Mouse (Mus musculus) CH12.LX (cell line): Measurements from ENCODE around the gene 1700042G07Rik. TPM values are rescaled to one million over a fixed set of nuclear protein-coding genes. Genes with fewer than 3 reads are reported as not detected.

Experiments
- DNase-seq: peaks from one replicate; pipeline ENCODE4 v3.0.0-alpha.2; 2013; ENCODE audit errors: extremely low read depth
- H3K27ac ChIP-seq: 2 replicates; pipeline ENCODE4 v1.5.1; 2012; ENCODE audit warnings: low read depth, mild to moderate bottlenecking, control low read depth, moderate library complexity; ENCODE audit not compliant: insufficient read depth
- H3K27me3 ChIP-seq: replicated peaks from 2 replicates; pipeline ENCODE3; 2012; ENCODE audit warnings: inconsistent platforms
- H3K36me3 ChIP-seq, 2 experiments: replicated peaks in 1 of 2; 2 replicates each; pipeline versions ENCODE3 to v1.6.1; 2012; ENCODE audit warnings: inconsistent platforms in 1 of 2, low read length in 1 of 2, mild to moderate bottlenecking in 1 of 2, mixed read lengths in 1 of 2, moderate library complexity in 1 of 2; ENCODE audit not compliant: control insufficient read depth in 1 of 2, insufficient read depth in 1 of 2
- H3K4me1 ChIP-seq, 2 experiments: 2 replicates each; pipeline ENCODE4 v1.6.1; 2012; ENCODE audit warnings: inconsistent platforms in 1 of 2, moderate library complexity in 1 of 2; ENCODE audit not compliant: insufficient read depth in 2 of 2, control insufficient read depth in 1 of 2
- H3K4me2 ChIP-seq: 2 replicates; pipeline ENCODE4 v1.6.1; 2012; ENCODE audit warnings: low read depth, mild to moderate bottlenecking, control low read depth; ENCODE audit not compliant: poor library complexity, insufficient read depth, severe bottlenecking
- H3K4me3 ChIP-seq, 3 experiments: fragments of 150-350 bp in 1 of 3; sonication (generic) in 1 of 3; replicated peaks in 1 of 3; 2 replicates each; pipeline versions ENCODE3 to v1.5.1; 2011 to 2012; ENCODE audit warnings: low read depth in 2 of 3, low read length in 2 of 3, mild to moderate bottlenecking in 2 of 3, moderate library complexity in 2 of 3, control low read depth in 1 of 3, improper control_type of control experiment in 1 of 3, inconsistent platforms in 1 of 3, mixed read lengths in 1 of 3; ENCODE audit not compliant: poor library complexity in 1 of 3
- H3K79me2 ChIP-seq: replicated peaks from 2 replicates; pipeline ENCODE4 v1.6.1; 2012; ENCODE audit warnings: mild to moderate bottlenecking, moderate library complexity; ENCODE audit not compliant: control insufficient read depth, poor library complexity, insufficient read depth, severe bottlenecking; ENCODE audit errors: extremely low read depth
- H3K9ac ChIP-seq: 2 replicates; pipeline ENCODE4 v1.6.1; 2012; ENCODE audit warnings: low read depth, mild to moderate bottlenecking, control low read depth, moderate library complexity; ENCODE audit not compliant: insufficient read depth
- H3K9me3 ChIP-seq: replicated peaks from 2 replicates; pipeline ENCODE3; 2012; ENCODE audit warnings: low read length, inconsistent platforms, mixed read lengths
- BHLHE40 ChIP-seq: IDR thresholded peaks from 2 replicates; pipeline ENCODE4 v1.6.1; 2011; ENCODE audit warnings: mild to moderate bottlenecking, low read depth, low read length, improper control_type of control experiment
- CHD1 ChIP-seq: IDR thresholded peaks from 2 replicates; pipeline ENCODE4 v1.6.1; 2012; ENCODE audit warnings: low read depth, low read length, improper control_type of control experiment, inconsistent platforms
- CHD2 ChIP-seq: IDR thresholded peaks from 2 replicates; pipeline ENCODE4 v1.6.1; 2011; ENCODE audit warnings: low read length, improper control_type of control experiment
- CTCF ChIP-seq, 2 experiments: IDR thresholded peaks in 1 of 2; conservative IDR thresholded peaks in 1 of 2; 2 replicates each; pipeline ENCODE4 v1.5.1; 2011 to 2012; ENCODE audit warnings: low read depth in 2 of 2, low read length in 2 of 2, improper control_type of control experiment in 1 of 2, inconsistent platforms in 1 of 2, mild to moderate bottlenecking in 1 of 2, moderate library complexity in 1 of 2
- ELF1 ChIP-seq: IDR thresholded peaks from 2 replicates; pipeline ENCODE4 v1.6.1; 2014; ENCODE audit warnings: low read depth, mild to moderate bottlenecking, inconsistent platforms, low read length, improper control_type of control experiment
- EP300 ChIP-seq: IDR thresholded peaks from 2 replicates; pipeline ENCODE4 v1.6.1; 2011; ENCODE audit warnings: low read length, improper control_type of control experiment
- GABPA ChIP-seq: IDR thresholded peaks from 2 replicates; pipeline ENCODE4 v1.6.1; 2012; ENCODE audit warnings: low read depth, low read length, improper control_type of control experiment, inconsistent platforms; ENCODE audit not compliant: insufficient replicate concordance
- IRF4 ChIP-seq: IDR thresholded peaks from 2 replicates; pipeline ENCODE4 v1.6.1; 2014; ENCODE audit warnings: low read depth, mild to moderate bottlenecking, inconsistent platforms, low read length, improper control_type of control experiment
- JUND ChIP-seq: conservative IDR thresholded peaks from 2 replicates; pipeline ENCODE4 v1.6.1; 2011; ENCODE audit warnings: low read depth, low read length, improper control_type of control experiment
- KAT2A ChIP-seq: IDR thresholded peaks from 2 replicates; pipeline ENCODE4 v1.6.1; 2012; ENCODE audit warnings: low read length, improper control_type of control experiment, inconsistent platforms; ENCODE audit not compliant: insufficient replicate concordance
- MAFK ChIP-seq: IDR thresholded peaks from 2 replicates; pipeline ENCODE4 v1.6.1; 2011; ENCODE audit warnings: low read length, improper control_type of control experiment; ENCODE audit not compliant: insufficient replicate concordance
- MAX ChIP-seq: IDR thresholded peaks from 2 replicates; pipeline ENCODE4 v1.6.1; 2011; ENCODE audit warnings: low read length, improper control_type of control experiment
- MXI1 ChIP-seq: IDR thresholded peaks from 2 replicates; pipeline ENCODE4 v1.6.1; 2011; ENCODE audit warnings: mild to moderate bottlenecking, low read depth, low read length, improper control_type of control experiment
- NELFE ChIP-seq: IDR thresholded peaks from 2 replicates; pipeline ENCODE4 v1.6.1; 2011; ENCODE audit warnings: low read depth, low read length, improper control_type of control experiment
- PAX5 ChIP-seq: IDR thresholded peaks from 2 replicates; pipeline ENCODE4 v1.6.1; 2012; ENCODE audit warnings: low read length, inconsistent platforms, mixed read lengths
- POLR2A ChIP-seq: IDR thresholded peaks from 2 replicates; pipeline ENCODE4 v1.6.1; 2011; ENCODE audit warnings: low read depth, mild to moderate bottlenecking, improper control_type of control experiment, low read length
- POLR2AphosphoS2 ChIP-seq: IDR thresholded peaks from 2 replicates; pipeline ENCODE4 v1.6.1; 2011; ENCODE audit warnings: low read depth, low read length, improper control_type of control experiment
- RCOR1 ChIP-seq: conservative IDR thresholded peaks from 2 replicates; pipeline ENCODE4 v1.6.1; 2012; ENCODE audit warnings: low read depth, mild to moderate bottlenecking, inconsistent platforms, low read length, improper control_type of control experiment
- SIN3A ChIP-seq: IDR thresholded peaks from 2 replicates; pipeline ENCODE4 v1.6.1; 2012; ENCODE audit warnings: low read length, improper control_type of control experiment, inconsistent platforms
- TBP ChIP-seq: conservative IDR thresholded peaks from 2 replicates; pipeline ENCODE4 v1.6.1; 2011; ENCODE audit warnings: low read depth, low read length, improper control_type of control experiment
- TCF12 ChIP-seq: IDR thresholded peaks from 2 replicates; pipeline ENCODE4 v1.6.1; 2014; ENCODE audit warnings: low read depth, mild to moderate bottlenecking, inconsistent platforms, low read length, improper control_type of control experiment
- UBTF ChIP-seq: IDR thresholded peaks from 2 replicates; pipeline ENCODE4 v1.6.1; 2012; ENCODE audit warnings: low read depth, mild to moderate bottlenecking, inconsistent platforms, low read length, improper control_type of control experiment, moderate library complexity
- USF1 ChIP-seq: IDR thresholded peaks from 2 replicates; pipeline ENCODE4 v1.6.1; 2014; ENCODE audit warnings: low read depth, mild to moderate bottlenecking, inconsistent platforms, low read length, improper control_type of control experiment
- ZKSCAN1 ChIP-seq: IDR thresholded peaks from 2 replicates; pipeline ENCODE4 v1.6.1; 2012; ENCODE audit warnings: low read depth, inconsistent platforms, low read length, improper control_type of control experiment, borderline replicate concordance
- ZNF384 ChIP-seq: IDR thresholded peaks from 2 replicates; pipeline ENCODE4 v1.6.1; 2012; ENCODE audit warnings: low read depth, low read length, improper control_type of control experiment, inconsistent platforms
- dilution Hi-C: fragments of 300-500 bp; cut with MboI; formaldehyde crosslinking; loops from 2 replicates; pipeline ENCODE4 v1.14.3; 2020; ENCODE audit warnings: low sequenced_read_pairs; ENCODE audit not compliant: extremely low pct_unique_long_range_greater_than_20kb, extremely low pct_ligation_motif_present
- in situ Hi-C: fragments of 300-500 bp; cut with MboI; formaldehyde crosslinking; loops from 3 replicates; pipeline ENCODE4 v1.14.3; 2019; ENCODE audit warnings: low sequenced_read_pairs, low pct_ligation_motif_present, low pct_unique_long_range_greater_than_20kb, mixed read lengths
- polyA plus RNA-seq: library from polyadenylated mRNA; unstranded; fragments of >175 nt; gene quantifications from 2 replicates; pipeline ENCODE4 v1.2.1, GENCODE M21; 2012; ENCODE audit warnings: low read depth; ENCODE audit not compliant: insufficient read length
- total RNA-seq, 2 experiments: library from RNA; depleted of rRNA; stranded (reverse); fragments of 300-350 nt in 1 of 2; fragments of >200 nt in 1 of 2; gene quantifications; 2 replicates each; pipeline ENCODE4 v1.2.3; 2012 to 2014

1700042G07Rik gene
- total and polyA plus RNA-seq, 3 experiments = not detected

- Histone ChIP-seq H3K4me2 (no peak overlapping the region), H3K4me3 (no peak overlapping the region)
- dilution Hi-C loops = no loop called here
- no peak for TF ChIP-seq TCF12
- TF ChIP-seq GABPA = no peak
- TF ChIP-seq, all 38 proteins: peak for 0
- peaks cover 3% of the 10 kb centered on the region for H3K27me3 ChIP-seq
- H3K36me3 ChIP-seq = no peaks in the 10 kb centered on the region
- no peak overlapping the region for H3K9ac ChIP-seq
- DNase-seq = no peak
- peaks cover 2% of the 10 kb centered on the region for H3K9me3 ChIP-seq
- H3K79me2 ChIP-seq = no peaks in the 10 kb centered on the region
- peaks cover 4 to 28% of the 10 kb centered on the region in 2 experiments for H3K4me1 ChIP-seq
- in situ Hi-C loops = no loop called here
- H3K27ac ChIP-seq = no peak overlapping the region
These were observed 30.9 kb upstream of the 1700042G07Rik start for GRCm38 (mm10) chr4:116142269-116142668.

- dilution Hi-C loops (no loop called here), in situ Hi-C loops (no loop called here)
- Histone ChIP-seq H3K9ac (no peak overlapping the region), H3K4me3 (no peak overlapping the region), H3K9me3 (peaks cover 5% of the 10 kb centered on the region), H3K4me1 (peaks cover 0 to 17% of the 10 kb centered on the region in 2 experiments; a peak in 2 of 4 replicates), H3K79me2 (no peaks in the 10 kb centered on the region), H3K27ac (no peak overlapping the region), H3K36me3 (no peaks in the 10 kb centered on the region), H3K4me2 (no peak overlapping the region), H3K27me3 (peaks cover 3% of the 10 kb centered on the region)
- TF ChIP-seq JUND (no peak), CTCF (conservative IDR thresholded peaks at IDR 0.05 in 1 of 2, IDR thresholded peaks at IDR 0.05 in 1 of 2; ENCODE audit: low read depth in 2 of 2, low read length in 2 of 2) (no peak), ZKSCAN1 (no peak), CHD2 (no peak), UBTF (no peak), RCOR1 (no peak), NELFE (no peak), SIN3A (no peak), PAX5 (no peak), USF1 (no peak)
- no peak for DNase-seq
These were observed 29.8 kb upstream of the 1700042G07Rik start for GRCm38 (mm10) chr4:116143317-116143811.

GRCm38 (mm10) chr4:116143891-116144717 lies 29.1 kb upstream of the 1700042G07Rik start:
- dilution Hi-C loops = no loop called here
- Histone ChIP-seq H3K9ac (no peak overlapping the region), H3K4me2 (no peak overlapping the region), H3K36me3 (no peaks in the 10 kb centered on the region), H3K27ac (no peak overlapping the region), H3K27me3 (peaks cover 3% of the 10 kb centered on the region), H3K4me1 (peaks cover 0 to 15% of the 10 kb centered on the region in 2 experiments; a peak in 2 of 4 replicates)
- in situ Hi-C loops = no loop called here
- no peak for DNase-seq
- TF ChIP-seq CHD1 (no peak), POLR2A (no peak), BHLHE40 (no peak), SIN3A (no peak), POLR2AphosphoS2 (no peak), TBP (no peak), EP300 (no peak), MAFK (no peak), CHD2 (no peak), MAX (no peak), IRF4 (no peak), NELFE (no peak), KAT2A (no peak), ZKSCAN1 (no peak), MXI1 (no peak), ZNF384 (no peak), ELF1 (no peak)
- TF ChIP-seq, all 38 proteins: peak for 0
- Histone ChIP-seq H3K79me2 (no peaks in the 10 kb centered on the region), H3K4me3 (no peak overlapping the region), H3K9me3 (peaks cover 5% of the 10 kb centered on the region)
